Mouse (Mus musculus) 3134 (cell line): ENCODE results near the gene Wdr24.
"Not testable (repeated sequence)": the region's sequence is repeated elsewhere in the genome, so short reads cannot be mapped to it uniquely, and the experiment has no call there.

Experiments
- DNase-seq: peaks from one replicate; pipeline ENCODE4 v3.0.0-alpha.2; 2011; ENCODE audit warnings: low spot score; ENCODE audit not compliant: insufficient read length; ENCODE audit errors: extremely low read depth

The Wdr24 gene

DNA sequence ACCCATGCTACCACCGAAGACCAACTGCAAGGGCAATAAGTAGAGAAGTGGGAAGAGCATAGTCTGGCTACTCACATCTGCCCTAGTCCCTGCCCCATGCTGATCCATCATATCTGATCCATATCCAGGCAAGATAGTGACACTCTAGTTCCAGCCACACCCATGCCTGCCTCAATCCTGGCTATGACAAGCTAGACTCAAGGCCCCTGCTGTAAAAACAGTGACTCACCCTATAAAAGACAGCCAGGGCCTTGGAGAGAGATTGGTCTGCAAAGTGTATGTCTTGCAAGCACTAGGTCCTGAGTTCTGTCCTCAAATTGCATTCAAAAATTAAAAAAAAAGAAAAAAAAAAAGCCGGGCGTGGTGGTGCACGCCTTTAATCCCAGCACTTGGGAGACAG, 16.9 kb upstream of the Wdr24 start:
- DNase-seq, result peak; percentile 56

DNA sequence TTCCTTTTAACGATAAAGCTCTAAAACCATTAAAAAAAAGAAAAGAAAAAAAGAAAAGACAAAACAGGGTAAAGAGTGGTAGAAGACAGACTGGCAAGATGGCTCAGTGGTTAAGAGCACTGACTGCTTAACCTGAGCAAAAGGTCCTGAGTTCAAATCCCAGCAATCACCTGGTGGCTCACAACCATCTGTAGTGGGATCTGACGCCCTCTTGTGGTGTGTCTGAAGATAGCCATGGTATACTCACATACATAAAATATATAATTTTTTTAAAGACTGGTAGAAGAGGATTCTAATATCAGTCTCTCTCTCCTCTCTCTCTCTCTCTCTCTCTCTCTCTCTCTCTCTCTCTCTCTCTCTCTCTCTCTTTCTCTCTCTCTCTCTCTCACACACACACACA, 16.0 kb upstream of the Wdr24 start:
- not testable (repeated sequence) for DNase-seq

DNA sequence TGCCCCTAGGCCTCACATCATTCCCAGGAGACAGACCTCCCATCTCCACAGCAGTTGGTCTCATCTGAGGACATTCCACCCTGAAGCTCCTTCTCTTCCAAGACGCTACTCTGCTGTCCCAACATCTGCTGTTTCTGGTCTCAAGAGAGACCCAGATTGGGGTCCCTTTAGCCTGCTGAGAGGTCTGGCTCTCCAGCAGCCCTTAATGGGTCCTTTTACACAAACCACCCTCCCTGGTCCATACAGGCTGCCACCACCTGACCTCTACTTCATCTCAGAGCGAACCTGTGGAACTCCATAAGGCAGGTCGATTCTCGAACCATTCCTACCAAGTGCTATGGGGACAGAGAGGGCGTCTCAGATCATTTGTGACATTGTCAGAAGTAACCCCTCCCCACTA, 15.4 kb upstream of the Wdr24 start:
- DNase-seq, result no peak

- no peak for DNase-seq
Measured at GRCm38 (mm10) chr17:25808789-25809605, 14.4 kb upstream of the Wdr24 start, which contains the start of gene Fbxl16. Gene Fbxl16 (plus strand): TSS chr17:25809085.

DNA sequence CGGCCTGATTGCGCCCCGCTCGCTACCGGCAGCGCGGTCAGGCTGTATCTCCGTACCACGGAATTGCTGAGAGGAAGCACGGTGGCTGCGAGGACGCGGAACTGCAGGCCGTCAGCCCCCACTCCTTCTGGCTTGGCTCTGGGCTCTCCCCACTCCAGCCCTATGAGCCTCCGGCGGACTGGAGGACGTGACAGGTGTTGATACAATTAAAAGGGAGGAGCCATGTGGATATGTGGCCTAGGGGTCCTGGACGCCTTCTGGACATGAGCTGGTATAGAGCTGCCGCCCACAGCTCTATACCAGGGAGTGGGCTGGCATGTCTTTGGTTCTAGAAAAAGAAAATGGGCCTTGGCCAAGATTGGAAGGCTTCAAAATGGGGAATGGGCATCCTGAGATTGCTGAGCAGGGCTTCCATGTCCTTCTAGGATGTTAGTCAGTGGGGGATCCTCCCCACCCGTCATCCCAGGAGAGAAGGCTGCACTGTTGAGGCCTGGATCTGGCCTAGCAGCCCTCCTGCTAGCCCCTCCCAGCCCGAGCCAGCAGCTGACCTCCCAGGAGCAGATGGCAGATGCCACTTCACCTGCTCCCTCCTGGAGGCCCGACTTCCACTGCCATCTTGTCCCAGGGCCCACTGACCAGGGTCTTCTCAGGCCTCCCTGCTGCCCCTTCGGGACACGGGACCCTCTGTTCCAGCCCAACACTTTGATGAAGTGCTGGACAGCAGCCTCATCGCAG, 13.7 kb upstream of the Wdr24 start:
- no peak for DNase-seq

DNA sequence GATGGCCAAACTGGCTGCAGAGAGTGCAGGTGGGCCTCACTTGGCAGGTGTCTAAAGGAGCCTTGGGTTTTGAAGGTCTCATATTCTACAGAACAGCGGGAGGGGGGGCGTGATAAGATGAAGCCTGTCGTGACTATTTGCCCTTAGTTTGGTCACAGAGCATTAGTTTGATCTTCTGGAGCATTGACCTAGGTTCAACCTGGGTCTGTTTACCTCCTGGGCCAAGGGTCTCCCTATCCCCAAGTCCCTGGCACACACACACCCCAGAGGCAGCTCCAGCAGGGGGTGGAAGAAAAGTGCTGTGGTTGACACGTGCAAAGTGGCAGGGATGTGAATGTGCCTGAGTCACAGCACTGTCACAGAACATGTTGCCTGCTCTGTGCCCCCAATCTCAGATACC, 12.5 kb upstream of the Wdr24 start:
- no peak for DNase-seq

DNA sequence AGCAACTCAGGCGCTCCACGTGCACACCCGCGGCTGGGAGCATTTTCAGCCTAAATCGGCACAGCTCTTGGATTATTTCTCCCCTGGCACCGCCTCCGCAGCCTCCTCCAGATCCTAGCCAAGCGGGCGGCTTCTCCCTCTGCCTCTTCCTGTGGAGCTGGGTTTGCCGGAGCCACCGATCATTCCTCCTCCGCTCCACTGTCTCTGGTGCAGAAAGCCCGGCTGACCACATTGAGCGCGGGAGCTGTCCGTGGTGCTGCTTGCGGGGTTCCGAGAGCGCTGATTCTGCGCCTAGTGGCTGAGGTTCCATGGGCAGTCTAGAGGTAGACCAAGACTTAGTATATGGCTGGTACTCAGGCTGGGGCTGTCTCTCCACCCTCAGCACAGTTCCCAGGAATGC, 10.0 kb upstream of the Wdr24 start:
- no peak for DNase-seq

GRCm38 (mm10) chr17:25817662-25818061, 5.8 kb upstream of the Wdr24 start:
- no peak for DNase-seq

DNA sequence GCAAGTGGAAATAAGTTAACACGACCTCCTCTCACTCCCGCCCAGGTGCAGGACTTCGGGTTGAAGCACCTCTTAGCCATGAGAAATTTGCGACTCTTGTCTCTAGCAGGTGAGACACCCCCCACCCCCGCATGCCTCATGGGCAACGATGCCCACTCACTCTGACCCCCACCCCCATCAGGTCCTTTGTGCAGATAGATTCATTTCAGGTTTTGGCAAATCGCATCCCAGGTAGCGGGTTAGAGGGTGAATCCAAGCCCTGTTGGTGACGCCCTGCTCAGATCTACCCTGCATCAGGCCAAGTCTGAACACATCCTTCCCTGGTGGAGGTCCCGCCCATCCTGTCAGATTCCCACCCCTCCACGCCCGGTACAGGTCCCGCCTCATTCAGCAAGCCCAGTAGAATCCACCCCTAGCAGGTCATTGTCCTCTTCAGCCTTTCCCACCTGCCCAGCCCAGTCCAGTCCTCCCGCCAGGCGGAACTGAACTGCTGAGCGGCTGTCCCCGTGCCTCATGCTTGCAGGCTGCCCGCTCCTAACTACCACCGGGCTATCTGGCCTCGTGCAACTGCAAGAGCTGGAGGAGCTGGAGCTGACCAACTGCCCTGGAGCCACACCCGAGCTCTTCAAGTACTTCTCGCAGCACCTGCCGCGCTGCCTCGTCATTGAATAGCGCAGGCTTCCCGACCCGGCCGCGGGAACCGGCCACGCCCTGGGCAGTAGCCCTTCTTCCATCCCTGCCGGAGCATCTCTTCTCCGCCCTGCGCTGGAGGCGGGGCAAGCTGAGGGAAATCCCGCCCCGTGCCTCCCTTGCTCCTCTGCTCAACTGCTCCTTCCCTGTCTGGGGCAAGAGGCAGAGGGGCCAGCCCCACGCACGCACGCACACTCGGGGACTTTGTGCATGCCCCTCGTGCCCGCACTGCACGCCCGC, 4.3 kb upstream of the Wdr24 start:
- DNase-seq, result peak; percentile 89

DNA sequence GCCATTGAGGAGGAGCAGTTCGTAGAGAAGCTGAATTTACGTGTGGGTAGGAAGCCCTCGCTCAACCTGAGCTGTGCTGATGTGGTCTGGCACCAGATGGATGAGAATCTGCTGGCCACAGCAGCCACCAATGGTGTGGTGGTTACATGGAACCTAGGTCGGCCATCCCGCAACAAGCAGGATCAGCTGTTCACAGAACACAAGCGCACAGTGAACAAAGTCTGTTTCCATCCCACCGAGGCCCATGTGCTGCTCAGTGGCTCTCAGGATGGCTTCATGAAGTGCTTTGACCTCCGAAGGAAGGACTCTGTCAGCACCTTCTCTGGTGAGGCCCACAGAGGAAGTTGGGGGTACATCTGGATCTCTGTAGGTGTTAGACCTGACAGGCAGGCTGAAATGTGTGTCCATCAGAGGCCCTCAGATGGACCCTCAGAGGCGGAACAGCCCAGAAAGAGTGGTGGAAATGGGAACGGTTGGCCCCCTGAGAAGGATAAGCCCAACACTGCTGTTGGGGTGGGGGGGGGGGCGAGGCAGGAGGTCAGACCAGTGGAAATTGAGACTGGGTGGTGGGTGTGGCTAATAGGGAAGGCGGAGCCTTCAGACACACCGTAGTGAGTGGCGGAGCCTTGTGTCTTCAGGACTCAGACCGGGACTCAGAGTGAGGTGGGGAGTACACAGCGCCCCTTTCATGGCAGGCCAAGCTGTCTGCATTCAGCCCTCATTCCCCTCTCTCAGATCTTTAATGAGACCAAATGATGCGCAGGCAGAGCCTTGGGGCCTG, 1.1 kb downstream of the Wdr24 start:
- DNase-seq, result no peak

DNA sequence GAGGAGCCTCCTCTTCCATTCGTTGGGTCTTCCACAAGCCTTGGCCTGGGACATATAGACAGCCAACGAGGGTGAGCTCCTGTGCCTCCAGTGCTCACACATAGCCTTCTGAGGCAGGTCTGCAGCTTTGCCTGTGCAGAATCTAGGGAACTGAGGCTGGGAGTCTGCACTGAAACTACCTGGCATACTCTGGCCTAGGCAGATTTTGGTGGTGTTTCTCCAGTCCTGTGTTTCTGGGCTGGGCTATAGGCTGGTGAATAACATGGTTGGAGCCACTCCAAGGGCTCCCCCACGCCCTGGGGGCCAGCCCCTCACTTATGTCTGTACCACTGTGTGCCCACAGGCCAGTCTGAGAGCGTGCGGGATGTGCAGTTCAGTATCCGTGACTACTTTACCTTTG, 1.9 kb downstream of the Wdr24 start:
- no peak for DNase-seq

DNA sequence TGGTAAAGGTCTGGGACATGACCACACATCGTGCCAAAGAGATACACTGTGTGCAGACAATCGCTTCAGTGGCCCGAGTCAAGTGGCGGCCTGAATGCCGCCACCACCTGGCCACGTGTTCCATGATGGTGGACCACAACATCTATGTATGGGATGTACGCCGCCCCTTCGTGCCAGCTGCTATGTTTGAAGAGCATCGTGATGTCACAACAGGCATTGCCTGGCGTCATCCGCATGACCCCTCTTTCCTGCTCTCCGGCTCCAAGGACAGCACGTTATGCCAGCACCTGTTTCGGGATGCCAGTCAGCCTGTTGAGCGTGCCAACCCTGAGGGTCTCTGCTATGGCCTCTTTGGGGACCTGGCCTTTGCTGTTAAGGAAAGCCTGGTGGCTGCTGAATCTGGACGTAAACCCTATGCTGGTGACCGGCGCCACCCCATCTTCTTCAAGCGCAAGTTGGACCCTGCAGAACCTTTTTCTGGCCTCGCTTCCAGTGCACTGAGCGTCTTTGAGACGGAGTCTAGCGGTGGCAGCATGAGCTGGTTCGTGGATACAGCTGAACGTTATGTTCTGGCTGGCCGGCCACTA, 2.6 kb downstream of the Wdr24 start:
- no peak for DNase-seq

GRCm38 (mm10) chr17:25827011-25827410, 3.6 kb downstream of the Wdr24 start:
- DNase-seq, result no peak

- DNase-seq, result no peak
Measured at GRCm38 (mm10) chr17:25827546-25828222, 4.3 kb downstream of the Wdr24 start.

DNA sequence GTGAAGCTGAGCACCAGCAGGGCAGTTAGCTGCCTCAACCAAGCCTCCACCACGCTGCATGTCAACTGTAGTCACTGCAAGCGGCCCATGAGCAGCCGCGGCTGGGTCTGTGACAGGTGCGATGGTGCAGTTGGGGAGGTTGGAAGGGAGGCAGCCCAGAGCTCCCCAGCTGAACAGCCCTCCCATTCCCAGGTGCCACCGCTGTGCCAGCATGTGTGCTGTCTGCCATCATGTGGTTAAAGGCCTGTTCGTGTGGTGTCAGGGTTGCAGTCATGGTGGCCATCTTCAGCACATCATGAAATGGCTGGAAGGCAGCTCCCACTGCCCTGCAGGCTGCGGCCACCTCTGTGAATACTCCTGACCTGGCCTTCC, 4.8 kb downstream of the Wdr24 start:
- DNase-seq, result no peak

DNA sequence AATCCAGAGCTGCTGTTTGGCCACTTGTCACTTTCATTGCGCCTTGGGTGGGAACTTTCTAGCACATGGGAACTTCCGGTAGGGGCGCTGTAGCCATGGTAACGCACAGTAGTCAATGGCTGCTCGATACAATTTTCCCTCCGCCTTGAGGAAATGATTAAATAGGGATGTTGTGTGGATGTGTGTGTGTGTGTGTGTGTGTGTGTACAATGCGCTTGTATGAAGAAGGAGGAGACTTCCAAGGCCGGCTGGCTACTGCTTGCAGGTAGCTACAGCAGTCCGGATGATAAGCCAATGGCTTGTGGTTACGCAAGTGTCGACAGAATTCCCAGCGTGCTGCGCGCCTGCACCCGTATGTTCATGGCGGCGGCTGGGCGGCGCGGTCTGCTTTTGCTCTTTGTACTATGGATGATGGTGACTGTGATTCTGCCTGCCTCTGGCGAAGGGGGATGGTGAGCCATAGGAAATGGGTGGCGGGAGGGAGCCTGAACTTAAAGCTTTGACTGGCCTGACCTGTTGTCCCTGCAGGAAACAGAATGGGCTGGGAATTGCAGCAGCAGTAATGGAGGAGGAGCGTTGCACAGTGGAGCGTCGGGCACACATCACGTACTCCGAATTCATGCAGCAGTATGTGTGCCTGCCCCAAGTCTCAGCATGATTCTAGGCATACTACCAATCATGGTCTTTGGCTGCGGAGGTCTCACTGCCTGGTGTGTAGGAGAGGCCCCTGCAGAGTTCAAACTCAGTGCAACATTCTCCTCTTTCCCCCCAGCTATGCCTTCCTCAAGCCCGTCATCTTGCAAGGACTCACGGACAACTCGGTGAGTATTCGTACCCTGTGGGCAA, 5.5 kb downstream of the Wdr24 start, which contains the start of gene Jmjd8:
Gene Jmjd8 (plus strand): TSS at position 156 of the 846 bp plus-strand sequence.
- peak; percentile 61 for DNase-seq

- DNase-seq, result no peak
Measured at GRCm38 (mm10) chr17:25829558-25830017, 6.2 kb downstream of the Wdr24 start.

DNA sequence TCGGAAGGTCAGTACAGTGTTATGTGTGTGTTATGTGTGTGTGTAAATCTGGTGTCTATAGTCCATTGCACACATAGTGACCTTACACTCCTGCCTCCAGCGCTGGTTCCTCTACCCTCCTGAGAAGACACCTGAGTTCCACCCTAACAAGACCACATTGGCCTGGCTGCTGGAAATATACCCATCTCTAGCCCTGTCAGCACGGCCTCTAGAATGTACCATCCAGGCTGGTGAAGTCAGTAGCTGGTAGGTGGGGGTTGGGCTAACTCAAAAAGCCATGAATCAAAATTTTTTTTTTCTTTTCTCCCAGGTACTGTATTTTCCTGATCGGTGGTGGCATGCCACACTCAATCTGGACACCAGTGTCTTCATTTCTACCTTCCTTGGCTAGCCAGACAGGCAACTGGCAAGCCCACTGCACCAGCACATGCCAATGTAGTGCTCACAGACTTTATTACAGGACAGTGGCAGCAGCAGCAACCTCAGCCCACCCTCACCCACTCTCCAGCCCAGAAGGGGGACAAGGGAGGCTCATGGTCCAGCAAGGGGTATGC, 6.8 kb downstream of the Wdr24 start:
- DNase-seq, result no peak
